Mouse (Mus musculus) heart, adult 9 months (tissue): ENCODE results near the gene Med11.
"Not testable (repeated sequence)": the region's sequence is repeated elsewhere in the genome, so short reads cannot be mapped to it uniquely, and the experiment has no call there.

ENCODE experiments used
- DNase-seq, 2 experiments: peaks; one replicate each; pipeline ENCODE4 v3.0.0; 2022; ENCODE audit warnings: low spot score in 2 of 2

Med11 gene

DNA sequence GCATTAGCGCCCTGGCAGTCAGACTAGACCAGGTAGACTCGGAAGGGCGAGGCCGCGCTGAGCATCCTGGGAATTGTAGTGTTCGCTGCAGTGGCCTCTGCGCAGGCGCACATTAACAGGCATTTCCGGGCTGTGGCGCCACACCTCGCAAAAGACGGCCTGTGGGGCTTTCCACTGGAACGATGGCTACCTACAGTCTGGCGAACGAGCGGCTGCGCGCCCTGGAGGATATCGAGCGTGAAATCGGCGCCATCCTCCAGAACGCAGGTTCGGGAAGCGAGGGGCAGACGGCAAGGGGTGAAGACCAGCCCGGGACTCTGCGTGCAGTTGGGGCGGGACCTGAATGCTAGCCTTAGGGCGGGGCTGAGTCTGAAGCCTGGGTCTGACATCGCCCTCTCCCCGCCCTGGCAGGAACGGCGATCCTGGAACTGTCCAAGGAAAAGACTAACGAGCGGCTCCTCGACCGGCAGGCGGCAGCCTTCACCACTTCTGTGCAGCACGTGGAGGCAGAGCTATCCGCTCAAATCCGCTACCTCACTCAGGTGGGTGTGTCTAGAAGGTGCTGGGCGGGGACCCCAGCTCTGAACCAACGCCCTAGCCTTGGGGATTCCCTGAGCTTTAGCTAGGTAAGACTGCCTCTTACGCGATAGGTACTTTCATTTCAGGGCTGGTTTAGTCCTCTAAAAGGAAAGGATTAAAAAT lies at the start of gene Med11:
TSS of gene Med11 (plus strand) at position 123 of the 702 bp plus-strand sequence.
- DNase-seq, result peak; percentile 97 to 98

DNA sequence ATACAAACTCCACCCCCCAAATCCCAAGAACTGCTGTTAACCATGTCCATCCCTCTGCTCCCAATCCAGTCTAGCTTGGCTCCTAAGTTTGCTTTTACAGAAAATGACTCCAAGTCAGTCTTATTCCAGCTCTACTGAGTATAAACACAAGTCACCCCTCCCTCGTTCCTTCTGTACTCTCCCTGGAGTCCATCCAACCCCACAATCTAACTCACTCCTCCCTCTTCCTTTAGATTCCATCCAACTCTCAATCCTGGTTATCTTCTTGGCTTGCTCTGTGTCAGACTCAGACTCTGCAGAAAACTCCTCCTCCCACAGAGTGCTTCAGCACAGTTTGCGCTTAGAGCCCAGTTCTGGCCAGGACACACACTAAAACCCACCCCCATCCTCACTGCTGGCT lies 48.1 kb upstream of the Med11 start:
- DNase-seq, result peak; percentile 62 to 65

DNA sequence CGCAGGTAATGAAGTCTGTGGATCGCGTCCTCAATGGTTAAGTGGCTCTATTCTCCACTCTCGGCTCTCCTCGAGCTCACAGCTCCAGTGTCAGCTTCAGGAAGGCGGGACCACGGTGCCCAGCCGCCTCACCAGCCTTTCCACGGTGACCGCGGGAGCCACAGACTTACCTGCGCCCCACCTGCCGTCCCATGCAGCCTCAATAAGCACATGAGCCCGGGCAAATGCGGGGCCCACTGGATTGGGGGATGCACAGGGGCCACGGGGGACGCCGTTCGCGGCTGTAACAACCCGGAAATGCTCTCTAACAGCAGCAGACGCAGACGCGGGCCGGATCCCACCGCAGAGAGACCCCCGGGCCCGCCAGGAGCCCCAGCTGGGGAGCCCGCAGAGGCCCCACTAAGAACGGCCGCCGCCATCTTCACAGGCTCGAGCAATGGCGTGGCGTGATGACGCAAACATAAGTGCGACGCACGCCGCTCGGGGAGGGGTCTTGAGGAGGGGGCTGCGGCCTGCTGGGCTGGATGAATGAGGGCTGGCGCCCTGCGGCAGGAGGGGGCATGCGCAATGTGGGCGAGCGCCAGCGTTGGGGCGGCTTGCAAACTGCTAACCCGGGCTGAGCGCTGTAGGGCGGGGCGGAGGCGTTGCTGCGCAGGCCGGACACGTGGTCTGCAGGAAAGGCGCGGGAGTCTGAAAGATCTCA lies 42.0 kb upstream of the Med11 start, which contains the start of gene Pelp1:
TSS of gene Pelp1 (minus strand) at position 438 of the 703 bp plus-strand sequence.
- DNase-seq, result peak; percentile 83 to 85

DNA sequence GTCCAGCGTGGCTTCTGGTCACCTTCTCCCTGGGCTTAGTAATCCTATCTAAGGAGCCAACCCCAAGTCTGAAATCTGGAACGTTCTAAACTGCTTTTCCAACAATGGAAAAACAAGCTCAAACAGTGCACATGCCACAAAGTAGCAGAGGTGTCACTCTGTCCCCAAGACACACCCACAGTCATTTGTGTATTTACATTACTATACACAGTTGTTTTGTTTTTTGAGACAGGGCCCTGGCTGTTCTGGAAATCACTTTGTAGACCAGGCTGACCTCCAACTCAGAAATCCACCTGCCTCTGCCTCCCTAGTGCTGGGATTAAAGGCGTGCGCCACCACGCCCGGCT lies 41.4 kb upstream of the Med11 start:
- no peak for DNase-seq

DNA sequence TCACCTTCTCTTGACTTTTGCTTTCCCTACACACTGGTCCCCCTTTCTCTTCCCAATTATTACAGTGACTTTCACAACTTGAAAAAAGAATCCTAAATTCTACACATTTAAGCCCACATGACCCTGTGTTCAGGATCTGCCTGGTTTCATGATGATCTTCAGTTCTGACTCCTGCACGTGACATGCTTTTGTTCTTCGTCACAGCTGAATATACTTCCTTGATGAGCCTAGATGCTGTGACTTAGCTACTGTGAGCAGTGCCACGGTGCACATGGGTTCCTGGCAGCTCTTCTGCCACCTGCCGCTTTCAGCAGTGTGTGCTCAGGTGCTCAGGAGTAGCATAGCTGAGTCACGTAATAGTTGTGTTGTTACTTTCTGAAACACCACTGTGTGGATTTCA lies 39.1 kb upstream of the Med11 start:
- no peak for DNase-seq

DNA sequence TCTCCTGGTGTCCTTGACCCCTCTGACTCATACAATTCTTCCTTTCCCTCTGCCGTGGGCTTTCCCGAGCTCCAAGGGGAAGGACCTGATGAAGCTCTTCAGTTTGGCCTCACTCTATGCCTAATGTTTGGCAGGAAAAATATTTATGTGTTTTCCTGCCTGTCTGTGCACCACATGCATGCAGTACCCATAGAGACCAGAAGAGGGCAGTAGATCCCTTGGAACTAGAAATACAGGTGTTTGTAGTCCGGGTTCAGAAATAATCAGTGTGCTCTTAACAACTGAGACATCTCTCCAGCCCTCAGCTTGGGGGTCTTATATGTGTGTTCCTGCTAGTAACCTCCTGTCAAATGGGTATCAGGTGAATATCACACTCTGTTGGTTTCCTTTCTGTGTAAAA lies 37.8 kb upstream of the Med11 start:
- peak in 1 of 2 experiments; percentile 63 for DNase-seq

DNA sequence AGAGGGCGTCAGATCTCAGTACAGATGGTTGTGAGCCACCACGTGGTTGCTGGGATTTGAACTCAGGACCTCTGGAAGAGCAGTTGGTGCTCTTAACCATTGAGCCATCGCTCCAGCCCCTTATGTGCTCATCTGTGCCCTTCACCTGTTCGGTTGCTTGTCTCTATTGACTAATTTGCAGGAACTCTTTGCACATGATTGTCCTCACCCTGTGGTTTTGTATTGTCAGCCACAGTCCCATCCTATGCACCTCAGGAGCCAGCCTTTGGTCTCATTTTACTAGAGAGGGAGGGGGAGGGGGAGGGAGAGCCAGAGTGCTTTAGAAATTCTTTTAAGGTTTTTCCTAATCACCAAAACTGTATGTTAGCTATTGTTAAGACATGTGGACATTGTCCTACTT lies 33.5 kb upstream of the Med11 start:
- DNase-seq, result no peak

DNA sequence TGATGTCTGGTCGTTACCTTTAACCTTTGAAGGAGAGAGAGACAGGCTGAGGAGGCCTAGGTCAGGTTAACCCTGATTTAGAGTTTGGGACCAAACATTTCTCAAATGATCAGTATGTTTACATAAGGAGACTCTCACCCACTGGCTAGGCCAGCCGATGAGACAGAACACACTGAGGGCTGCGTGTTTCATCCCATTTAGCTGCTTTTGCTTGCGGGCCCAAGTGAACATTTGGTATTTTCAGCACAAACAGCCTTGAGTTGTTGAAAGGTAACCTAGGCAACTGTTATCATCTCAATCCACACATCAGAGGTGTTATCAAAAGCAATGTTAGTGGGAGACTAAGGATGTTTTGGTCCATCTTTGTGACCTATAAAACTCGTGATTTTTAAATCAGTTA lies 32.2 kb upstream of the Med11 start:
- no peak for DNase-seq

DNA sequence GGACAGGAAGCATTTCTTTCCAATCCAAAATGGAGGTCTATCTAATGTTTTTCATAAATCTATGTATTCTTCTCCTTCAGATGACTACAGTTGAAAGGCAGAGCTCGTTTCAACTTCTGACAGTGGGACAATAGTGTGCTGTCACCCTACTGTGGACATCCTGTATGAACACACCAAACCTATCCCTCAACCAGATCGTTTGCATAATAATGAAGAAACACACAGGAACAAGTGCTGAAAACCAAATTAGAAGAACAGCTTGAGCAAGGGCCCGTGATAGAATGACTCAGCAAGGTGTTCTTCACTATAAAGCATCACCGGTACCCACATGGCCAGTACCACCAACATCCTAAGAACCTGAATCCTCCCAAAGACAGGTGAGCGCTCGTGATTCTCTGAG lies 25.1 kb upstream of the Med11 start:
- not testable (repeated sequence) for DNase-seq

DNA sequence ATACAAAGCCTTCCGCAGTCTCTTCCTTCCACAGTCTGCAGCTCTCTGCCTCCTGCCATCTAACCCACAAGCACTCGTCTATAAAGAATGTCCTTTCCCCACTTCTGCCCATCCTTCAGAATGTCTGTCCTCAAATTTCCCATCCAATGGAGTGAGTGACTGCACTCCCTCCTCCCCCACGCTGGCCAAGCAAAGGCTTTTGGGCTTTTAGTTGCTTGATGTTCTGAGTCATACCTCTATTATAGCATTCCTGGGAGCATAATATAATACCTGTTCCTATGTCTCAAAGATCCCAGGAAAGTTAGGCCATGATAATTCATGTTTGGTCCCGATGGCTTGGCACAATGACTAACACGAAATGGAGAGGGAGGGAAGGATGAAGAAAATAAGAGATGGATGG lies 20.1 kb upstream of the Med11 start:
- no peak for DNase-seq

DNA sequence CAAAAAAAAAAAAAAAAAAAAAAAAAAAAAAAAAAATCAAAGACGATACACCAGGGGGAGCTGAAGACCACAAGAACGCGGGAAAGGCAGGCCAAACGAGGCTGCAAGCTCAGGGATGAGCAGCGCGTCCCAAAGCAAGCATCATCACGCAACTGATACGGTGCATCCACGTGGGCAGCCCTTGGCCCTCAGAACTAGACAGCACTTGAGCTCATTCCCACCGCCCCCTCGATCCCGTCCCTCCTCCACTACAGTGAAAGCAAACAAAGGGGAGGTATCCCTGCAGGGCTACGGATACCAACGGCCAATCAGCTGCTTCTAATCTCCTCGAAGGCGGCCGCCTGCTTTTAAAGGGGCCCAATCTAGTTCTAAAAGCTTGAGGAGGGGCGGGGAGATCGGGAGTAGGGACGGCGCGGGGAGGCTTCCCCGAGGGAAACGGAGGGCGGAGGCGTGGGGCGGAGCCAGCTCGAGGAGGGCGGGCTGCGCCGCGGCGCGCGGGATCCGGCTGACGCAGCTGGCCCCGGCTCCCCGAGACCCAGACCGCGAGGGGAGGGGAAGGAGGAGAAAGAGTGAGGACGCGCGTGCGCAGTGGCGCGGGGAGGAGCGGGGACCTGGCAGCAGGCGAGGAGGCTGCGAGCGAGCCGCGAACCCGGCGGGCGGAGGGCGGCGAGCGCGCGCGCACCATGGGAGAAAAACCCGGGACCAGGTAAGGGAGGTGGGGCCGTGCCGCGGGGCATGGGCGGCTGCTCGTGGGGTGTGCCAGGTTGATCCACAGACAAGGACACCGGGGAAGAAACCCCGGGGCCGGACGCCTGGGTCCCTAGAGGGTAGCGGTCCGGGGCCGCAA lies 19.4 kb upstream of the Med11 start, which contains the start of gene Arrb2:
TSS of gene Arrb2 (plus strand) at position 588 of the 847 bp plus-strand sequence.
- peak; percentile 98 for DNase-seq

DNA sequence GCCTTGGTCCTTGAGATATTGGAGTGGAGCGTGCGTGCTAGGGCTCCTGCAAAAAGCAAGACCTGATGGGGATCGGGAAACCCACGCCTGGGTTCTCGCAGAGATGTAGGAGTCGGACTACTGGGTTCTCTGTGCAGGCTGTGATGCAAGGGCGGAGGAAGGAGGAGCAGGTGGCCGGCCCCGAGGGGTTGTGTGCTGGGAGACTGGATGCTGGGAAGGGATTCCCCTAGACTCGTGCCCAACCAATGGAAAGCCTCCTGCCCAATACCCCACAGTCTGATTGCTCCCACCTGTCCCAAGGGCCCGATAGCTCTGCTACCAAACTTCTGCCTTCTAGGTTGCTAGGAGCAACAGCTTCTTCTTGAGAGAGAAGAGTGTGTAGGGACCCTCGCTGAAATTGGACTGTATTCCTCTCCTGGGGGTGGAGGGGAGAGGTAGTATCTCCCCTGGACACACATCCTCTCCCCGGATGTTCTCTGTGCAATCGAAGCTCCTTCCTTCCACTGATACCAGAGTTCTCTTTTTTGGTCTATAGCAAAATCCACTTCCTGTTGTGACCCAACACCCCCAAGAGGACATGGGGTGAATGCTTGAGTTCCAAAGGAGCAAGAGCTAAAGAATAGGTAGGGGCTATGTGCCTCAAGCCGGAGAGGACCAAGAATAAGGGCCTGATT lies 18.7 kb upstream of the Med11 start:
- peak; percentile 30 to 46 for DNase-seq

DNA sequence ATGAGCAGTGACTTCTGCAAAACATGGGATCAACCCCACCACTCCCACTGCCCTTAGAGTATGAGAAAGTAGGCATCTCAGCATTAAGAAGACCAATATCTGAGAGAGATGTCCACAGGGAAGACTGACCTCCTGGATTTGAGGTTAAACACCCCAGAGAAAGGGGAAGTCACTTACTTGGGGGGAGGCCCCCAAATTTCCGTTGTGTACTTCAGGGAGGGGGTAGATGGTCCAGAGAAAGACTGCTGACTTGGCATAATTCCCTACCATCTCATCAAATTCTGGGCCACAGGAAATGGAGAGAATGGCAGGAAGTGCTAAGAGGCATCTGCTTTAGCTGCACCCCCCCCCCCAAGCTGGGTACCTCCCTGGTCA lies 18.2 kb upstream of the Med11 start:
- peak; percentile 35 to 62 for DNase-seq

DNA sequence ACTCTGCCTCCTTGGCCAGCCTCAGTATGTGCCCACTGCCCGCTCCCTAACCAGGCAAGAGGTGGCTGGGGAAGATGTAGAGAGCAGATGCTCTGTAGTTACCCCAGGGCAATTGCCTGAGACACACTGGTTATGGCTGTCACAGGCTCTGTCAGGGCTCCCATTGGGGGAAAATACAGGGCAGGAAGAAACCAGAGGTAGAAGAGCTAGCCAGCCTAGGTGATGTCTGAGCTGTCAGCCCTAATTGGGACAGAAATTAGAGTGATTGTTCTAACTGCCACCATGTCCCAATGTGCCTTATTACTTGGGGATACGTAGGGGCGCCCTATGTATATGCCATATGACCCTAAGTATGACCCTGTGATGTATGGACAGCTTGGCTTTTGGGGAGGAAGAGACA lies 17.8 kb upstream of the Med11 start:
- DNase-seq, result no peak

DNA sequence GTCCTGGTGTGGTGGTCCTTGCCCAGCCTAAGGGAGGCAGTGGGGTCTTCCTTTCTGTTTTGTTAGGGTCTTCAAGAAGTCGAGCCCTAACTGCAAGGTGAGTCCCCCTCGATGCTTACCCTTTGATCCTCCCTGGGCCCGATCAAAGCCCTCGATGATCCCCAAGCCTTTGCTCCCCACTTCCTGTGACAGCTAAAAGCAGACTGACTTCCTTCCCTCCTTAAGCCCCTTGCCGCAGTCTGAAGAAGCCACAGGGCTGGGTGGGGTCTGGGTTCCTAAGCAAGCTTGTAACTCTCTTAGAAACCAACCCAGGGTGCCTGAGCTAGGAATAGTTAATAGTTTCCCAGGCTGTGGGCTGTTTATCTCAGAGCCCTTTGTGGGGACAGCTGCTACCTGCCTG lies 16.2 kb upstream of the Med11 start:
- DNase-seq, result no peak

DNA sequence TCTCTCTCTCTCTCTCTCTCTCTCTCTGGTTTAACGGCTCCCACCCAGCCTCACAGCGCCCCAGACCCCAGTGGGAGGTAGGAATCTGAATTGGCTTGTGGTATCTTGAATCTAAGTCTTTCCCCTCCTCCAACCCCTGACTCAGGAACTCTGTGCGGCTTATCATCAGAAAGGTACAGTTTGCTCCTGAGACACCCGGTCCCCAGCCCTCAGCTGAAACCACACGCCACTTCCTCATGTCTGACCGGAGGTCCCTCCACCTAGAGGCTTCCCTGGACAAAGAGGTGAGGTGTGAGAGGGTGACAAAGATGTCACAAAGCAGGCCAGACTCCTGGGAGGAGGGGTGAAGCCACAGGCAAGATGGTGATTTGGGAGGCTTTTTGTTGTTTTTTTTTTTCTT lies 14.3 kb upstream of the Med11 start:
- no peak for DNase-seq

DNA sequence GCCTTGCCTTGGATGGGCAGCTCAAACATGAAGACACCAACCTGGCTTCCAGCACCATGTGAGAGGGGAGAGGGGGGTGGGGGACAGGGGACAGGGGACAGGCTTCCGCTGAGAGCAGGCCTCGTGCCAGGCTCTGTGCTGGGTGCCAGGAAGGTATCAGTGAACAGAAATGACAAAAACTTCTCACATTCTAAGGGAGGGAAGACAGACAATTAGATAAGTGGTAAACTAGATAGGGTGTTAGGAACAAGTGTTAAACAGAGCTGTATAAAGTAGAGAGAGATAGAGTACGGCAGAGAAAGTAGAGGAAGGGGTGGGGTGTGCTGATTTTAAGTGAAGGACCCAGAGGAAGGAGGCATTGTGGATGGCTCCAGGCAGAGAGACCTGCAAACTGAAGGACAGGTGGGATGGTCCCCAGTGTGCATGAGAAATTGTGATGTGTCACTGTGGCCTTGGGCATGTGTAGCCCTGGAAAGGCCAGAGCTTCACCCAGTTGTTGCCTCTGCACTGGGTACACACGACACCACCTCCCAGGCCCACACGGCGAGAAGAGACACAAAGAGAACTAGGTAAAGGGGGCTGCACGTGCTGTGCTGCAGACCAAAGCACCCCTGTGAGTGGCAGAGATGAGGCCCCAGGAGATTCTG lies 12.9 kb upstream of the Med11 start:
- DNase-seq, result no peak

DNA sequence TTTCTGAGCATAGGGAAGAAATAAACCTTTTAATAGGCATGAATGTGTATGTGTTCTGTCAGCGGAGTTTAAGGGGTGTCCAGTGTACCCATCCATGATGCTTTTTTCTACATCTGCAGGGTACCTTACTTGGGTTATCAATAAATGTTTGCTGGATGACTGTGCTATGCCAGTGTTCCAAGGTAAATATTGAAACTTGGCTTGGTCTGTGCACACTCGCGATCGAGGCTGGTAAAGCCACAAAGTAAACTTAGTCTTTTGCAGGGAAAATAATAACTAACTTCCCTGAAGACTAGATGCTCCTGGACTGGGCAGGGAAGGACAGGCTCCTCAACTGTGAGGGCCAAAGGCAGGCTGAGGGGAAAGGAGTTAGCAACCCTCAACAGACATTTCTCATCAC lies 11.1 kb upstream of the Med11 start:
- DNase-seq, result no peak

DNA sequence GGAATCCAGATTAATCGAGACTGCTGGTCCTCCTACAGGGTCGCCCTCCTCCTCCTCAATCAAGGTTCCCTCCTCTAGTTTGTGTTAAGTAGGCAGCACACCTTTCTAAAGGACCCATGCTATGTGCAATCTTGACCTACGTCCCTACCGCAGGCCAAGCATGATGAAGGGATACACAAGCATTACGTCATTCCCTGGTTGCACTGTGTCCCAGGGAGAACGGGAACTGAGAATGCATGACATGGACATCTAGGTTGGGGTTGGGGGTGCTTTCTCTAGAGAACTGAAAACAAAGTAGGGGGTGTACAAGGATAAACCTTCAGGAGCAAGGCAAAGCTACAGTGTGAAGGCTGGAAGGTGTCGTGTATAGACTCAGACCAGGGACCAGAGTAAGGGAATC lies 9.8 kb upstream of the Med11 start:
- DNase-seq, result no peak

DNA sequence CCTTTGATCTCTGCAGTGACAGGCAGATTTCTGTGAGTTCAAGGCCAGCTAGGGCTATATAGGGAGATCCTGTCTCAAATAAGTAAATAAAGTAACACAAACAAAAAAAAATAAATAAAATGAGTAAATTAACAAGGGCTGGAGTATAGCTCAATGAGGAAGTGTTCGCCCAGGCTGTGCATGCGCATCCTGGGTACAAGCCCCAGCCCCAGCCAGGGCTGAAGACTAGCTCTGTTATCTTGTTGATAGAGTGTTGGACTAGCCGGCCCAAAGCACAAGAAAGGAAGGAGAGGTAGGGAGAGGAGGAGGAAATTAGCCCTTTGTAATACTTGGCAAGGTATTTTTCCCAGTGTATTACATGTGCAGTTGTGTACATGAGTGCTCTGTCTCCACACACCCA lies 7.8 kb upstream of the Med11 start:
- no peak for DNase-seq

DNA sequence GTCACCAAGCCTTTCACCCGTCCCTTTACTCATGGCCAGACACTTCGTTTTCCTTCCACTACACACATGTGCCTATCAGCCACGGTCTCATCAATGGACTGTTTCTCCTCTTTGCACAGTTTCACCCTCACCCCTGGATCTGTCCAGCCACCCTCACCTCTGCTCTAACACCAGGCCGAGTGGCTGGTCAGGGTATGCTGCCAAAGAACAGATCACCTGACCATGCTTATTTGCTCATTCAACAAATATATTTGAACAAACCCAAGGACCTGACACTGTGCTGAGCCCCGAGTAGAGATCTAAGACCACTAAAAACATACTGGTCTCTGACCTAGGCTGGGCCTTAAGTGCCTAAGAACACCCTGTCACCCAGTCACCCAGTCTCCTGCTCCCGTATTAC lies 7.1 kb upstream of the Med11 start:
- DNase-seq, result no peak

DNA sequence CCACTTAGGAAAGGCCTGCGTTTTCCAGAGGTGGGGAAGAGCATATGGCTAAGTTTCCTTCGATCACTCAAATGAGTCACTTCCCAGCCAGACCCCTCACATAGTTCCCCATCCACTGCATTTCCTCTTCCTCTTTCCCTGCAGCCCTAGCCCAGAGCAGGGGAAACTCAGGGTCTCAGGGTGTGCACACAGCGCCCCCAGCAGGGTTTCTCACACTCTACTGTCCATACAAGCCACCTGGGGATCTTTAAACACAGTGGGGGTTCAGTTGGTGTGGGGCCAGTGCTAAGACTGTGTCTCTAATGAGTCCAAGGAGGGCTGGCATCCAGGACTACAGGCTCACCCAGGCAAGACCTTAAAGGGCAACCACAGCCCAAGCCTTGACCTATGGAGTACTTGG lies 5.0 kb upstream of the Med11 start:
- DNase-seq, result no peak
